Comparison of ENCODE assay signal across 8 mouse cellular contexts in genomic region chr11:102297577-102298556, GRCm38 (mm10). TPM values are rescaled to one million over a fixed set of nuclear protein-coding genes. Genes with fewer than 3 reads are reported as not detected.
A peak's percentile ranks its signal among the peaks of the same experiment; 100 is the strongest.
DNase-seq lines count a peak whose midpoint lies in the region; ATAC-seq and TF ChIP-seq lines count a peak whose summit lies in the region.

No protein-coding gene starts in this region.

- H3K4me3 ChIP-seq in left cerebral cortex, adult 2 months = peak overlapping the region; percentile 86
- H3K4me3 ChIP-seq in bone marrow macrophage, adult 2 months (ENCODE audit: insufficient read depth, low read length) = peak overlapping the region; percentile 59
- H3K4me3 ChIP-seq in hindbrain, embryonic 11.5 days (ENCODE audit: low read depth, low read length) = peak overlapping the region; percentile 95
- peak overlapping the region; percentile 95 for H3K4me3 ChIP-seq in midbrain, embryonic 12.5 days

- no peaks in the 10 kb centered on the region for H3K27me3 ChIP-seq in hindbrain, embryonic 11.5 days (ENCODE audit: control insufficient read depth, insufficient read depth, low read length)
- H3K27me3 ChIP-seq in midbrain, embryonic 12.5 days = no peaks in the 10 kb centered on the region

- H3K36me3 ChIP-seq in hindbrain, embryonic 11.5 days (ENCODE audit: control insufficient read depth, insufficient read depth, low read length) = no peaks in the 10 kb centered on the region
- peaks cover 17% of the 10 kb centered on the region for H3K36me3 ChIP-seq in midbrain, embryonic 12.5 days

- no peak for TF ChIP-seq CTCF in left cerebral cortex, adult 2 months (IDR thresholded peaks at IDR 0.05)
- TF ChIP-seq CTCF in bone marrow macrophage, adult 2 months (IDR thresholded peaks at IDR 0.05; ENCODE audit: low read depth, low read length) = no peak

- peak overlapping the region; percentile 95 for H3K27ac ChIP-seq in left cerebral cortex, adult 2 months
- H3K27ac ChIP-seq in bone marrow macrophage, adult 2 months (ENCODE audit: insufficient read depth, low read depth, low read length) = peak overlapping the region; percentile 74
- H3K27ac ChIP-seq in hindbrain, embryonic 11.5 days (ENCODE audit: low read depth, low read length) = peak overlapping the region; percentile 99
- H3K27ac ChIP-seq in midbrain, embryonic 12.5 days (replicated peaks) = peak overlapping the region; percentile 98

- intact Hi-C loops in left cerebral cortex, adult 2 months (cut with DNase I) = loop anchor here (1.0 to 2.0 kb wide), 2 partner anchors 19 to 132 kb away; partner anchors contain the start of gene Grn
- intact Hi-C loops in left cerebral cortex, postnatal 36 days (cut with DNase I) = loop anchor here (2.0 to 5.0 kb wide), 2 partner anchors 19 to 109 kb away; partner anchors contain the start of gene Slc25a39

- WGBS in hindbrain, embryonic 11.5 days = 29% methylated on average over 27 of the region's 27 CpGs
- 25% methylated on average over 27 of the region's 27 CpGs for WGBS in midbrain, embryonic 12.5 days

- no peak; the same call in 1 of the 2 replicates for TF ChIP-seq POLR2A in bone marrow macrophage, adult 2 months (IDR thresholded peaks at IDR 0.05; ENCODE audit: borderline replicate concordance, low read depth, low read length)

- ATAC-seq in hindbrain, embryonic 11.5 days (ENCODE audit: low FRiP score) = peak; percentile 36
- ATAC-seq in midbrain, embryonic 12.5 days (ENCODE audit: low FRiP score, low read depth) = peak; percentile 35

- peak overlapping the region; percentile 85 for H3K4me2 ChIP-seq in hindbrain, embryonic 11.5 days (replicated peaks; ENCODE audit: low read depth, low read length)
- peak overlapping the region; percentile 86 for H3K4me2 ChIP-seq in midbrain, embryonic 12.5 days (replicated peaks)

- no peak for DNase-seq in left cerebral cortex, adult 2 months (ENCODE audit: extremely low spot score in 1 of 2, low spot score in 2 of 2)
- DNase-seq in left cerebral cortex, postnatal 36 days (ENCODE audit: low spot score in 2 of 2) = no peak
- DNase-seq in hindbrain, embryonic 11.5 days (ENCODE audit: low spot score) = peak; percentile 48
- no peak for DNase-seq in adrenal gland, postnatal 14 days
- no peak for DNase-seq in adrenal gland, adult 2 months
- DNase-seq in left cerebral cortex, adult 9 months (ENCODE audit: low spot score in 2 of 2) = no peak

- no peaks in the 10 kb centered on the region for H3K9me3 ChIP-seq in hindbrain, embryonic 11.5 days (ENCODE audit: control insufficient read depth, low read length)
- H3K9me3 ChIP-seq in midbrain, embryonic 12.5 days = no peaks in the 10 kb centered on the region

- H3K9ac ChIP-seq in hindbrain, embryonic 11.5 days (ENCODE audit: low read depth, low read length) = peak overlapping the region; percentile 73
- H3K9ac ChIP-seq in midbrain, embryonic 12.5 days (replicated peaks) = peak overlapping the region; percentile 60

- peaks cover 11% of the 10 kb centered on the region for H3K4me1 ChIP-seq in bone marrow macrophage, adult 2 months (ENCODE audit: control insufficient read depth, insufficient read depth, low read length)
- H3K4me1 ChIP-seq in hindbrain, embryonic 11.5 days (replicated peaks; ENCODE audit: control insufficient read depth, insufficient read depth, low read length) = peaks cover 8% of the 10 kb centered on the region
- H3K4me1 ChIP-seq in midbrain, embryonic 12.5 days = peaks cover 30% of the 10 kb centered on the region

RNA-seq across cellular contexts. Expression of gene Atxn7l3, which starts 1.4 kb away (rescaled TPM):
- 100 to 1,000 TPM; 236 to 242 TPM for total RNA-seq in left cerebral cortex, adult 2 months (2021)
- total RNA-seq in left cerebral cortex, postnatal 36 days (2021) = 100 to 1,000 TPM; 227 to 258 TPM
- 32.9 and 39.8 TPM in 2 replicates for polyA plus RNA-seq in bone marrow macrophage, adult 2 months (2012; ENCODE audit: insufficient read depth, insufficient read length, missing spikeins)
- 17.5 and 22.0 TPM in 2 replicates for polyA plus RNA-seq in hindbrain, embryonic 11.5 days (2014; fragmentation: Nextera tagmentation; extraction: Ambion mirVana)
- 24.7 and 26.6 TPM in 2 replicates for polyA plus RNA-seq in midbrain, embryonic 12.5 days (2016; fragmentation: Nextera tagmentation; extraction: Ambion mirVana)
- total RNA-seq in adrenal gland, postnatal 14 days (2021) = 47.9 and 53.4 TPM in 2 replicates
- total RNA-seq in adrenal gland, adult 2 months (2021) = 10 to 100 TPM; 44.2 to 45.1 TPM
- 43.2 and 46.5 TPM in 2 replicates for polyA plus RNA-seq in adrenal gland, adult 2 months (2012; rRNA removed)

RNA-seq across cellular contexts. Expression of gene Tmub2, which starts 13.1 kb away (rescaled TPM):
- total RNA-seq in left cerebral cortex, adult 2 months (2021) = 10 to 100 TPM; 66.6 to 74.4 TPM
- 10 to 100 TPM; 70.8 to 77.7 TPM for total RNA-seq in left cerebral cortex, postnatal 36 days (2021)
- polyA plus RNA-seq in bone marrow macrophage, adult 2 months (2012; ENCODE audit: insufficient read depth, insufficient read length, missing spikeins) = 50.6 and 62.2 TPM in 2 replicates
- 64.0 and 65.2 TPM in 2 replicates for polyA plus RNA-seq in hindbrain, embryonic 11.5 days (2014; fragmentation: Nextera tagmentation; extraction: Ambion mirVana)
- polyA plus RNA-seq in midbrain, embryonic 12.5 days (2016; fragmentation: Nextera tagmentation; extraction: Ambion mirVana) = 65.5 and 69.4 TPM in 2 replicates
- 40.1 and 40.4 TPM in 2 replicates for total RNA-seq in adrenal gland, postnatal 14 days (2021)
- 10 to 100 TPM; 57.2 to 59.4 TPM for total RNA-seq in adrenal gland, adult 2 months (2021)
- 55.8 and 58.9 TPM in 2 replicates for polyA plus RNA-seq in adrenal gland, adult 2 months (2012; rRNA removed)

RNA-seq across cellular contexts. Expression of gene Ubtf, which starts 21.7 kb away (rescaled TPM):
- total RNA-seq in left cerebral cortex, adult 2 months (2021) = 100 to 1,000 TPM; 131 to 141 TPM
- 100 to 1,000 TPM; 114 to 125 TPM for total RNA-seq in left cerebral cortex, postnatal 36 days (2021)
- polyA plus RNA-seq in bone marrow macrophage, adult 2 months (2012; ENCODE audit: insufficient read depth, insufficient read length, missing spikeins) = 59.0 and 59.7 TPM in 2 replicates
- polyA plus RNA-seq in hindbrain, embryonic 11.5 days (2014; fragmentation: Nextera tagmentation; extraction: Ambion mirVana) = 82.1 and 83.4 TPM in 2 replicates
- 102 and 121 TPM in 2 replicates for polyA plus RNA-seq in midbrain, embryonic 12.5 days (2016; fragmentation: Nextera tagmentation; extraction: Ambion mirVana)
- total RNA-seq in adrenal gland, postnatal 14 days (2021) = 102 and 106 TPM in 2 replicates
- 100 to 1,000 TPM in 1 of 2 experiments, 10 to 100 TPM in 1; 95.9 to 110 TPM for total RNA-seq in adrenal gland, adult 2 months (2021)
- polyA plus RNA-seq in adrenal gland, adult 2 months (2012; rRNA removed) = 24.2 and 25.4 TPM in 2 replicates

RNA-seq across cellular contexts. Expression of gene Asb16, which starts 29.3 kb away (rescaled TPM):
- 1 to 10 TPM; 1.2 to 1.4 TPM for total RNA-seq in left cerebral cortex, adult 2 months (2021)
- 1 to 10 TPM; 1.2 to 1.7 TPM for total RNA-seq in left cerebral cortex, postnatal 36 days (2021)
- polyA plus RNA-seq in bone marrow macrophage, adult 2 months (2012; ENCODE audit: insufficient read depth, insufficient read length, missing spikeins) = not detected in 2 replicates
- 0.06 and 0.08 TPM in 2 replicates for polyA plus RNA-seq in hindbrain, embryonic 11.5 days (2014; fragmentation: Nextera tagmentation; extraction: Ambion mirVana)
- polyA plus RNA-seq in midbrain, embryonic 12.5 days (2016; fragmentation: Nextera tagmentation; extraction: Ambion mirVana) = not detected in 2 replicates
- 0.11 and 0.19 TPM in 2 replicates for total RNA-seq in adrenal gland, postnatal 14 days (2021)
- under 1 TPM; 0.12 to 0.45 TPM for total RNA-seq in adrenal gland, adult 2 months (2021)
- polyA plus RNA-seq in adrenal gland, adult 2 months (2012; rRNA removed) = 0.75 and 0.95 TPM in 2 replicates

RNA-seq across cellular contexts. Expression of gene BC030867, which starts 49.2 kb away (rescaled TPM):
- 1 to 10 TPM; 1.0 to 2.0 TPM for total RNA-seq in left cerebral cortex, adult 2 months (2021)
- 1 to 10 TPM; 1.2 TPM for total RNA-seq in left cerebral cortex, postnatal 36 days (2021)
- polyA plus RNA-seq in bone marrow macrophage, adult 2 months (2012; ENCODE audit: insufficient read depth, insufficient read length, missing spikeins) = 6.3 and 7.2 TPM in 2 replicates
- polyA plus RNA-seq in hindbrain, embryonic 11.5 days (2014; fragmentation: Nextera tagmentation; extraction: Ambion mirVana) = 13.2 and 14.0 TPM in 2 replicates
- 11.8 and 15.2 TPM in 2 replicates for polyA plus RNA-seq in midbrain, embryonic 12.5 days (2016; fragmentation: Nextera tagmentation; extraction: Ambion mirVana)
- total RNA-seq in adrenal gland, postnatal 14 days (2021) = 1.7 and 2.3 TPM in 2 replicates
- under 1 TPM; 0.35 to 0.93 TPM for total RNA-seq in adrenal gland, adult 2 months (2021)
- 1.2 and 1.6 TPM in 2 replicates for polyA plus RNA-seq in adrenal gland, adult 2 months (2012; rRNA removed)
